Mouse (Mus musculus): ENCODE measurements around the gene Klhdc8a. TPM values are rescaled to one million over a fixed set of nuclear protein-coding genes. Genes with fewer than 3 reads are reported as not detected.

Klhdc8a gene
- total and polyA plus RNA-seq, 3 experiments = not detected

DNA sequence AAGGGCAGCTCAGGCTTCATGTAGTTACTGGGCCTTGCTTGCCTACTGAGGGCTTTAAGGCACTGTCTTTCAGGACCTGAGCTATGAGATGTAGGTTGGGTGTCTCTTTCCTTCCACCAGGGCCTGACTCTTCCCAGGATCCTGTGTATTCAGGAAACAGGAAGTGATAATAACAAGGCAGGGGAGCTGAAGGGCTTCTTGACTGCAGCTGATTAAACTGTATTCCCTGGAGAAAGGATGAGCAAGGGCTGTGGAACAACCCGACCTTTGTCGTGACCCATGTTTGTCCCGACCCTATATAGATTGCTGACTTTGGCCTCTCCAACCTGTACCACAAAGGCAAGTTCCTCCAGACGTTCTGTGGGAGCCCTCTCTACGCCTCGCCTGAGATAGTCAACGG lies 31.2 kb downstream of the Klhdc8a start:
- Histone ChIP-seq H3K4me3 (replicated peaks in 1 of 3; ENCODE audit: low read depth in 2 of 3, low read length in 2 of 3, poor library complexity in 1 of 3) (no peak overlapping the region), H3K27ac (ENCODE audit: insufficient read depth, low read depth) (no peak overlapping the region), H3K4me1 (ENCODE audit: control insufficient read depth in 1 of 2, insufficient read depth in 2 of 2) (no peaks in the 10 kb centered on the region; a peak in 1 of 4 replicates), H3K9me3 (replicated peaks; ENCODE audit: low read length) (no peaks in the 10 kb centered on the region), H3K79me2 (replicated peaks; ENCODE audit: control insufficient read depth, extremely low read depth, insufficient read depth, poor library complexity, severe bottlenecking) (no peaks in the 10 kb centered on the region), H3K27me3 (replicated peaks) (peaks cover 5% of the 10 kb centered on the region), H3K9ac (ENCODE audit: insufficient read depth, low read depth) (no peak overlapping the region), H3K36me3 (replicated peaks in 1 of 2; ENCODE audit: control insufficient read depth in 1 of 2, insufficient read depth in 1 of 2, low read length in 1 of 2) (no peaks in the 10 kb centered on the region), H3K4me2 (ENCODE audit: insufficient read depth, low read depth, poor library complexity, severe bottlenecking) (no peak overlapping the region)
- DNase-seq (ENCODE audit: extremely low read depth) = no peak
- in situ Hi-C loops (cut with MboI; ENCODE audit: low pct_ligation_motif_present, low pct_unique_long_range_greater_than_20kb, low sequenced_read_pairs) = no loop called here
- dilution Hi-C loops (cut with MboI; ENCODE audit: extremely low pct_ligation_motif_present, extremely low pct_unique_long_range_greater_than_20kb, low sequenced_read_pairs) = no loop called here
- TF ChIP-seq NELFE (IDR thresholded peaks at IDR 0.05; ENCODE audit: low read depth, low read length) (no peak), EP300 (IDR thresholded peaks at IDR 0.05; ENCODE audit: low read length) (no peak), USF1 (IDR thresholded peaks at IDR 0.05; ENCODE audit: low read depth, low read length) (no peak), MXI1 (IDR thresholded peaks at IDR 0.05; ENCODE audit: low read depth, low read length) (no peak), BHLHE40 (IDR thresholded peaks at IDR 0.05; ENCODE audit: low read depth, low read length) (no peak), POLR2A (IDR thresholded peaks at IDR 0.05; ENCODE audit: low read depth, low read length) (no peak), PAX5 (IDR thresholded peaks at IDR 0.05; ENCODE audit: low read length) (no peak)

GRCm38 (mm10) chr1:132330397-132330796 lies 32.0 kb downstream of the Klhdc8a start:
- Histone ChIP-seq H3K4me3 (replicated peaks in 1 of 3; ENCODE audit: low read depth in 2 of 3, low read length in 2 of 3, poor library complexity in 1 of 3) (no peak overlapping the region), H3K79me2 (replicated peaks; ENCODE audit: control insufficient read depth, extremely low read depth, insufficient read depth, poor library complexity, severe bottlenecking) (no peaks in the 10 kb centered on the region), H3K4me2 (ENCODE audit: insufficient read depth, low read depth, poor library complexity, severe bottlenecking) (no peak overlapping the region), H3K4me1 (ENCODE audit: control insufficient read depth in 1 of 2, insufficient read depth in 2 of 2) (peaks cover 0 to 2% of the 10 kb centered on the region in 2 experiments; a peak in 2 of 4 replicates), H3K9ac (ENCODE audit: insufficient read depth, low read depth) (no peak overlapping the region), H3K9me3 (replicated peaks; ENCODE audit: low read length) (no peaks in the 10 kb centered on the region), H3K27me3 (replicated peaks) (peaks cover 4% of the 10 kb centered on the region), H3K36me3 (replicated peaks in 1 of 2; ENCODE audit: control insufficient read depth in 1 of 2, insufficient read depth in 1 of 2, low read length in 1 of 2) (no peaks in the 10 kb centered on the region), H3K27ac (ENCODE audit: insufficient read depth, low read depth) (no peak overlapping the region)
- in situ Hi-C loops (cut with MboI; ENCODE audit: low pct_ligation_motif_present, low pct_unique_long_range_greater_than_20kb, low sequenced_read_pairs) (no loop called here), dilution Hi-C loops (cut with MboI; ENCODE audit: extremely low pct_ligation_motif_present, extremely low pct_unique_long_range_greater_than_20kb, low sequenced_read_pairs) (no loop called here)
- TF ChIP-seq MAFK (IDR thresholded peaks at IDR 0.05; ENCODE audit: insufficient replicate concordance, low read length) (no peak), JUND (conservative IDR thresholded peaks at IDR 0.05; ENCODE audit: low read depth, low read length) (no peak), SIN3A (IDR thresholded peaks at IDR 0.05; ENCODE audit: low read length) (no peak), CHD1 (IDR thresholded peaks at IDR 0.05; ENCODE audit: low read depth, low read length) (no peak), TCF12 (IDR thresholded peaks at IDR 0.05; ENCODE audit: low read depth, low read length) (no peak), NELFE (IDR thresholded peaks at IDR 0.05; ENCODE audit: low read depth, low read length) (no peak), ZKSCAN1 (IDR thresholded peaks at IDR 0.05; ENCODE audit: borderline replicate concordance, low read depth, low read length) (no peak), CHD2 (IDR thresholded peaks at IDR 0.05; ENCODE audit: low read length) (no peak), MXI1 (IDR thresholded peaks at IDR 0.05; ENCODE audit: low read depth, low read length) (no peak), USF2 (conservative IDR thresholded peaks at IDR 0.05; ENCODE audit: low read depth, low read length) (no peak), ZC3H11A (IDR thresholded peaks at IDR 0.05; ENCODE audit: low read depth, low read length) (no peak), SMC3 (IDR thresholded peaks at IDR 0.05; ENCODE audit: low read depth, low read length) (no peak), MAZ (IDR thresholded peaks at IDR 0.05; ENCODE audit: low read depth, low read length) (no peak), UBTF (IDR thresholded peaks at IDR 0.05; ENCODE audit: low read depth, low read length) (no peak), MYC (IDR thresholded peaks at IDR 0.05; ENCODE audit: low read depth, low read length) (no peak), BHLHE40 (IDR thresholded peaks at IDR 0.05; ENCODE audit: low read depth, low read length) (no peak), CTCF (conservative IDR thresholded peaks at IDR 0.05 in 1 of 2, IDR thresholded peaks at IDR 0.05 in 1 of 2; ENCODE audit: low read depth in 2 of 2, low read length in 2 of 2) (no peak), NRF1 (IDR thresholded peaks at IDR 0.05; ENCODE audit: low read depth, low read length) (no peak)
- DNase-seq (ENCODE audit: extremely low read depth) = no peak
